Mouse (Mus musculus) limb, embryonic 12.5 days (tissue): ENCODE data around the gene H2-T3. TPM values are rescaled to one million over a fixed set of nuclear protein-coding genes. Genes with fewer than 3 reads are reported as not detected.
"Not testable (repeated sequence)": the region's sequence is repeated elsewhere in the genome, so short reads cannot be mapped to it uniquely, and the experiment has no call there.

Experiments
- ATAC-seq: fragments of 200-750 bp; cut with Nextera tagmentation; 2 replicates; pipeline ENCODE4 v1.8.0; 2017; ENCODE audit warnings: low read depth, moderate TSS enrichment; ENCODE audit not compliant: insufficient number of reproducible peaks, insufficient read depth, low FRiP score, low TSS enrichment
- H3K27ac ChIP-seq: fragments of 300-500 bp; sonication (generic); 2 replicates; pipeline ENCODE4 v1.5.1; 2016; ENCODE audit warnings: mild to moderate bottlenecking, moderate library complexity
- H3K27me3 ChIP-seq: fragments of 300-500 bp; sonication (generic); 2 replicates; pipeline ENCODE4 v1.6.1; 2016; ENCODE audit warnings: mild to moderate bottlenecking, moderate library complexity
- H3K36me3 ChIP-seq: fragments of 300-500 bp; sonication (generic); 2 replicates; pipeline ENCODE4 v1.6.1; 2016; ENCODE audit warnings: mild to moderate bottlenecking, moderate library complexity
- H3K4me1 ChIP-seq: fragments of 300-500 bp; sonication (generic); replicated peaks from 2 replicates; pipeline ENCODE4 v1.6.1; 2016
- H3K4me2 ChIP-seq: fragments of 300-500 bp; sonication (generic); 2 replicates; pipeline ENCODE4 v1.6.1; 2016; ENCODE audit warnings: mild to moderate bottlenecking, moderate library complexity
- H3K4me3 ChIP-seq: fragments of 300-500 bp; sonication (generic); replicated peaks from 2 replicates; pipeline ENCODE4 v1.5.1; 2016; ENCODE audit warnings: mild to moderate bottlenecking
- H3K9ac ChIP-seq: fragments of 300-500 bp; sonication (generic); replicated peaks from 2 replicates; pipeline ENCODE4 v1.6.1; 2016; ENCODE audit warnings: mild to moderate bottlenecking, moderate library complexity
- H3K9me3 ChIP-seq: fragments of 300-500 bp; sonication (generic); 2 replicates; pipeline ENCODE4 v1.6.1; 2016; ENCODE audit warnings: mild to moderate bottlenecking, moderate library complexity
- WGBS: fragments of 180-500 bp; shearing (Covaris S2); methylation state at CpG from one replicate; pipeline ENCODE4 v1.1.7; 2016; 5-methylcytosine and 5-hydroxymethylcytosine counted together
- polyA plus RNA-seq: library from polyadenylated mRNA; unstranded; fragments of >200 nt; fragmentation: Nextera tagmentation; extraction: Ambion mirVana; gene quantifications from 2 replicates; pipeline ENCODE4 v1.2.1, GENCODE M21; 2016

H2-T3 gene
- polyA plus RNA-seq, 1 experiment from 2014 or later = not detected

GRCm38 (mm10) chr17:36206846-36207245 is 16.8 kb upstream of the H2-T3 start:
- Histone ChIP-seq H3K27ac (no peak overlapping the region), H3K9me3 (no peaks in the 10 kb centered on the region), H3K27me3 (peaks cover 93% of the 10 kb centered on the region), H3K4me2 (no peak overlapping the region), H3K9ac (no peak overlapping the region), H3K36me3 (no peaks in the 10 kb centered on the region), H3K4me3 (no peak overlapping the region), H3K4me1 (no peaks in the 10 kb centered on the region)
- no peak for ATAC-seq

- 0 out of 2 replicates have a peak overlapping the region, but pooled peaks have one; percentile 27 for H3K9ac ChIP-seq
- peak overlapping the region; percentile 33 for H3K4me3 ChIP-seq
- H3K27me3 ChIP-seq = peaks cover 89% of the 10 kb centered on the region
- no peak overlapping the region for H3K27ac ChIP-seq
- no peaks in the 10 kb centered on the region for H3K9me3 ChIP-seq
- 1% methylated on average over 41 of the region's 41 CpGs for WGBS
- peak overlapping the region; percentile 54 for H3K4me2 ChIP-seq
- ATAC-seq = no peak
- H3K4me1 ChIP-seq = no peaks in the 10 kb centered on the region
- H3K36me3 ChIP-seq = no peaks in the 10 kb centered on the region
Measured at GRCm38 (mm10) chr17:36205862-36206261, 15.8 kb upstream of the H2-T3 start.

- Histone ChIP-seq H3K27me3 (peaks cover 85% of the 10 kb centered on the region), H3K9me3 (no peaks in the 10 kb centered on the region), H3K27ac (no peak overlapping the region), H3K36me3 (no peaks in the 10 kb centered on the region), H3K4me2 (peak overlapping the region; percentile 54), H3K9ac (0 out of 2 replicates have a peak overlapping the region, but pooled peaks have one; percentile 27), H3K4me3 (peak overlapping the region; percentile 33), H3K4me1 (no peaks in the 10 kb centered on the region)
- 1% methylated on average over 15 of the region's 15 CpGs for WGBS
- ATAC-seq = no peak
Measured at GRCm38 (mm10) chr17:36205456-36205855, 15.4 kb upstream of the H2-T3 start.

GRCm38 (mm10) chr17:36201851-36202250 is 11.8 kb upstream of the H2-T3 start:
- ATAC-seq = no peak
- WGBS = 84% methylated on average over 2 of the region's 2 CpGs
- peaks cover 74% of the 10 kb centered on the region for H3K27me3 ChIP-seq

GRCm38 (mm10) chr17:36198317-36198716 is 8.2 kb upstream of the H2-T3 start:
- 18% methylated on average over 5 of the region's 5 CpGs for WGBS
- no peak for ATAC-seq
- H3K27me3 ChIP-seq = peaks cover 63% of the 10 kb centered on the region
- no peak overlapping the region for H3K9ac ChIP-seq
- no peak overlapping the region for H3K4me2 ChIP-seq
- no peaks in the 10 kb centered on the region for H3K36me3 ChIP-seq
- H3K4me3 ChIP-seq = no peak overlapping the region
- H3K9me3 ChIP-seq = no peaks in the 10 kb centered on the region
- no peak overlapping the region for H3K27ac ChIP-seq
- no peaks in the 10 kb centered on the region for H3K4me1 ChIP-seq

More at GRCm38 (mm10) chr17:36201851-36202250, 11.8 kb upstream of the H2-T3 start:
- Histone ChIP-seq H3K27ac (no peak overlapping the region), H3K36me3 (no peaks in the 10 kb centered on the region), H3K4me3 (no peak overlapping the region), H3K9ac (no peak overlapping the region), H3K4me2 (no peak overlapping the region), H3K4me1 (no peaks in the 10 kb centered on the region), H3K9me3 (no peaks in the 10 kb centered on the region)

GRCm38 (mm10) chr17:36194471-36194870 is 4.4 kb upstream of the H2-T3 start:
- 79% methylated on average over 6 of the region's 6 CpGs for WGBS
- no peak overlapping the region for H3K27ac ChIP-seq
- no peak for ATAC-seq
- peaks cover 72% of the 10 kb centered on the region for H3K27me3 ChIP-seq
- no peak overlapping the region for H3K4me2 ChIP-seq
- H3K9ac ChIP-seq = no peak overlapping the region
- no peaks in the 10 kb centered on the region for H3K9me3 ChIP-seq
- no peaks in the 10 kb centered on the region for H3K4me1 ChIP-seq
- H3K4me3 ChIP-seq = no peak overlapping the region
- H3K36me3 ChIP-seq = no peaks in the 10 kb centered on the region

GRCm38 (mm10) chr17:36193546-36194141 is 3.6 kb upstream of the H2-T3 start:
- Histone ChIP-seq H3K36me3 (no peaks in the 10 kb centered on the region), H3K9me3 (no peaks in the 10 kb centered on the region), H3K4me3 (no peak overlapping the region), H3K4me1 (no peaks in the 10 kb centered on the region), H3K27me3 (peaks cover 80% of the 10 kb centered on the region), H3K4me2 (no peak overlapping the region), H3K9ac (no peak overlapping the region), H3K27ac (no peak overlapping the region)
- no peak for ATAC-seq
- WGBS = 30% methylated on average over 8 of the region's 8 CpGs

GRCm38 (mm10) chr17:36192371-36192770 is 2.3 kb upstream of the H2-T3 start:
- WGBS = 52% methylated on average over 2 of the region's 2 CpGs
- Histone ChIP-seq H3K27me3 (peaks cover 78% of the 10 kb centered on the region), H3K4me2 (no peak overlapping the region), H3K9ac (no peak overlapping the region), H3K4me3 (no peak overlapping the region), H3K4me1 (no peaks in the 10 kb centered on the region), H3K36me3 (no peaks in the 10 kb centered on the region), H3K27ac (no peak overlapping the region), H3K9me3 (no peaks in the 10 kb centered on the region)
- no peak for ATAC-seq

GRCm38 (mm10) chr17:36189491-36190168 is 457 bp downstream of the H2-T3 start:
- Histone ChIP-seq H3K27me3 (peaks cover 86% of the 10 kb centered on the region), H3K4me2 (no peak overlapping the region), H3K4me3 (no peak overlapping the region), H3K9me3 (no peaks in the 10 kb centered on the region), H3K4me1 (no peaks in the 10 kb centered on the region), H3K36me3 (no peaks in the 10 kb centered on the region), H3K27ac (no peak overlapping the region), H3K9ac (no peak overlapping the region)
- WGBS = 31% methylated on average over 18 of the region's 18 CpGs
- ATAC-seq = no peak

- whole genome bisulfite sequencing = 51% methylated on average over 3 of the region's 3 CpGs
- Histone ChIP-seq H3K27me3 (peaks cover 83% of the 10 kb centered on the region), H3K9me3 (no peaks in the 10 kb centered on the region), H3K9ac (no peak overlapping the region), H3K4me3 (no peak overlapping the region), H3K4me1 (no peaks in the 10 kb centered on the region), H3K4me2 (no peak overlapping the region), H3K36me3 (no peaks in the 10 kb centered on the region), H3K27ac (no peak overlapping the region)
- no peak for ATAC-seq
Measured at GRCm38 (mm10) chr17:36187540-36187939, 2.5 kb downstream of the H2-T3 start.

GRCm38 (mm10) chr17:36182212-36182611 is 7.9 kb downstream of the H2-T3 start:
- no peak overlapping the region for H3K27ac ChIP-seq
- no peaks in the 10 kb centered on the region for H3K36me3 ChIP-seq
- H3K27me3 ChIP-seq = peaks cover 67% of the 10 kb centered on the region
- ATAC-seq = no peak
- no peaks in the 10 kb centered on the region; the same call in 1 of the 2 replicates for H3K4me1 ChIP-seq
- no peak overlapping the region for H3K4me3 ChIP-seq
- H3K9ac ChIP-seq = no peak overlapping the region
- no peak overlapping the region for H3K4me2 ChIP-seq
- 73% methylated on average over 12 of the region's 12 CpGs for WGBS
- H3K9me3 ChIP-seq = no peaks in the 10 kb centered on the region

GRCm38 (mm10) chr17:36179446-36179845 is 10.6 kb downstream of the H2-T3 start:
- not testable (repeated sequence) for ATAC-seq, H3K9me3 ChIP-seq, H3K27ac ChIP-seq, H3K9ac ChIP-seq, H3K36me3 ChIP-seq, H3K4me1 ChIP-seq
- whole genome bisulfite sequencing = 16% methylated on average over 10 of the region's 10 CpGs
- Histone ChIP-seq H3K4me2 (peak overlapping the region; percentile 68), H3K4me3 (peak overlapping the region; percentile 41), H3K27me3 (peaks cover 44% of the 10 kb centered on the region)
